Mouse (Mus musculus) splenic B cell, adult 2 months (primary cell): Measurements from ENCODE around the gene Ctdspl.

Experiments
- DNase-seq: peaks from one replicate; pipeline ENCODE4 v3.0.0-alpha.2; 2011; ENCODE audit warnings: low read depth, low spot score
- H3K27me3 ChIP-seq: 2 replicates; pipeline ENCODE4 v1.6.1; 2012; ENCODE audit warnings: mild to moderate bottlenecking, low read length, moderate library complexity, mixed read lengths; ENCODE audit not compliant: control insufficient read depth, poor library complexity, insufficient read depth, severe bottlenecking
- H3K36me3 ChIP-seq: 2 replicates; pipeline ENCODE4 v1.6.1; 2012; ENCODE audit warnings: mild to moderate bottlenecking, low read length, moderate library complexity, mixed read lengths; ENCODE audit not compliant: control insufficient read depth, poor library complexity, insufficient read depth, severe bottlenecking

The Ctdspl gene

GRCm38 (mm10) chr9:119083966-119084365, 157.7 kb downstream of the Ctdspl start:
- Histone ChIP-seq H3K27me3 (no peaks in the 10 kb centered on the region), H3K36me3 (no peaks in the 10 kb centered on the region)
- no peak for DNase-seq

- Histone ChIP-seq H3K36me3 (no peaks in the 10 kb centered on the region), H3K27me3 (no peaks in the 10 kb centered on the region)
- DNase-seq = no peak
Measured at GRCm38 (mm10) chr9:119086451-119086850, 160.2 kb downstream of the Ctdspl start.

- Histone ChIP-seq H3K27me3 (no peaks in the 10 kb centered on the region), H3K36me3 (no peaks in the 10 kb centered on the region)
- DNase-seq = no peak
Measured at GRCm38 (mm10) chr9:119087309-119087708, 161.1 kb downstream of the Ctdspl start.

- Histone ChIP-seq H3K27me3 (no peaks in the 10 kb centered on the region), H3K36me3 (no peaks in the 10 kb centered on the region)
- DNase-seq = peak; percentile 64
Measured at GRCm38 (mm10) chr9:119088148-119088801, 162.0 kb downstream of the Ctdspl start.

- no peaks in the 10 kb centered on the region for H3K27me3 ChIP-seq
- no peak for DNase-seq
- no peaks in the 10 kb centered on the region for H3K36me3 ChIP-seq
Measured at GRCm38 (mm10) chr9:119089437-119089836, 163.2 kb downstream of the Ctdspl start.

GRCm38 (mm10) chr9:119090462-119090861, 164.2 kb downstream of the Ctdspl start:
- H3K27me3 ChIP-seq = no peaks in the 10 kb centered on the region
- no peaks in the 10 kb centered on the region for H3K36me3 ChIP-seq

GRCm38 (mm10) chr9:119091581-119092310, 165.5 kb downstream of the Ctdspl start:
- H3K36me3 ChIP-seq = no peaks in the 10 kb centered on the region
- DNase-seq = no peak
- no peaks in the 10 kb centered on the region for H3K27me3 ChIP-seq

More at GRCm38 (mm10) chr9:119090462-119090861, 164.2 kb downstream of the Ctdspl start:
- DNase-seq = no peak

- Histone ChIP-seq H3K36me3 (no peaks in the 10 kb centered on the region), H3K27me3 (no peaks in the 10 kb centered on the region)
- DNase-seq = no peak
Measured at GRCm38 (mm10) chr9:119092473-119093418, 166.5 kb downstream of the Ctdspl start.
